Mouse (Mus musculus) midbrain, postnatal 0 days (tissue): Measurements from ENCODE around the gene Olfr1564. TPM values are rescaled to one million over a fixed set of nuclear protein-coding genes. Genes with fewer than 3 reads are reported as not detected.

ENCODE experiments used
- polyA plus RNA-seq: library from polyadenylated mRNA; unstranded; fragments of >200 nt; fragmentation: Nextera tagmentation; extraction: Ambion mirVana; gene quantifications from 2 replicates; pipeline ENCODE4 v1.2.1, GENCODE M21; 2015
- total RNA-seq: library from RNA; depleted of rRNA; stranded (reverse); fragments of >200 nt; gene quantifications from 2 replicates; pipeline ENCODE4 v1.2.3, GENCODE M21; 2014; rRNA removed

The Olfr1564 gene
- total and polyA plus RNA-seq, 2 experiments from 2014 or later, result 0.22 TPM; not detected in 1

Other genes with a start within 250 kb of the Olfr1564 start
- 9.9 and 15.7 TPM in 2 replicates for gene Zfp952, start 228.6 kb downstream of the Olfr1564 start, total RNA-seq
- gene Zfp952, start 228.6 kb downstream of the Olfr1564 start, polyA plus RNA-seq, result 12.1 TPM in 2 replicates
- 10.8 and 20.8 TPM in 2 replicates for gene Zfp763, start 188.3 kb downstream of the Olfr1564 start, total RNA-seq
- gene Zfp763, start 188.3 kb downstream of the Olfr1564 start, polyA plus RNA-seq, result 18.2 and 19.7 TPM in 2 replicates
- gene 4921501E09Rik, start 153.6 kb downstream of the Olfr1564 start, total RNA-seq, result not detected in 2 replicates
- not detected in 2 replicates for gene 4921501E09Rik, start 153.6 kb downstream of the Olfr1564 start, polyA plus RNA-seq
- 21.9 and 26.0 TPM in 2 replicates for gene Zfp563, start 132.4 kb downstream of the Olfr1564 start, total RNA-seq
- 11.7 and 13.1 TPM in 2 replicates for gene Zfp563, start 132.4 kb downstream of the Olfr1564 start, polyA plus RNA-seq
- 0.09 and 0.11 TPM in 2 replicates for gene Morc2b, start 82.0 kb downstream of the Olfr1564 start, total RNA-seq
- 0.15 and 0.27 TPM in 2 replicates for gene Morc2b, start 82.0 kb downstream of the Olfr1564 start, polyA plus RNA-seq
- gene Olfr55, start 53.2 kb downstream of the Olfr1564 start, total RNA-seq, result not detected in 2 replicates
- not detected in 2 replicates for gene Olfr55, start 53.2 kb downstream of the Olfr1564 start, polyA plus RNA-seq
- not detected in 2 replicates for gene Olfr239, start 30.4 kb downstream of the Olfr1564 start, total RNA-seq
- not detected in 2 replicates for gene Olfr239, start 30.4 kb downstream of the Olfr1564 start, polyA plus RNA-seq
- gene Zfp955a, start 33.5 kb upstream of the Olfr1564 start, total RNA-seq, result 13.9 and 20.6 TPM in 2 replicates
- gene Zfp955a, start 33.5 kb upstream of the Olfr1564 start, polyA plus RNA-seq, result 20.1 and 20.4 TPM in 2 replicates
- gene Olfr63, start 43.0 kb upstream of the Olfr1564 start, total RNA-seq, result not detected in 2 replicates
- gene Olfr63, start 43.0 kb upstream of the Olfr1564 start, polyA plus RNA-seq, result not detected in 2 replicates
- gene Zfp955b, start 67.9 kb upstream of the Olfr1564 start, total RNA-seq, result 17.2 and 21.0 TPM in 2 replicates
- gene Zfp955b, start 67.9 kb upstream of the Olfr1564 start, polyA plus RNA-seq, result 16.2 and 16.7 TPM in 2 replicates
- 20.9 and 27.2 TPM in 2 replicates for gene Zfp81, start 137.2 kb upstream of the Olfr1564 start, total RNA-seq
- 14.6 and 18.1 TPM in 2 replicates for gene Zfp81, start 137.2 kb upstream of the Olfr1564 start, polyA plus RNA-seq
- 13.6 and 28.9 TPM in 2 replicates for gene Zfp101, start 173.0 kb upstream of the Olfr1564 start, total RNA-seq
- gene Zfp101, start 173.0 kb upstream of the Olfr1564 start, polyA plus RNA-seq, result 6.8 and 9.0 TPM in 2 replicates
- not detected in 2 replicates for gene Actl9, start 211.2 kb upstream of the Olfr1564 start, total RNA-seq
- not detected in 2 replicates for gene Actl9, start 211.2 kb upstream of the Olfr1564 start, polyA plus RNA-seq